Mouse (Mus musculus) olfactory bulb, adult 2 months (tissue): Measurements from ENCODE around the gene Ifngr1.

Experiments used
- CTCF ChIP-seq: fragments of 200-500 bp; IDR thresholded peaks from 2 replicates; pipeline ENCODE4 v1.5.1; 2012; ENCODE audit warnings: low read depth, mild to moderate bottlenecking, low read length, moderate library complexity; ENCODE audit not compliant: insufficient read depth
- POLR2A ChIP-seq: fragments of 200-500 bp; IDR thresholded peaks from 2 replicates; pipeline ENCODE4 v1.6.1; 2012; ENCODE audit warnings: mild to moderate bottlenecking, low read depth, low read length, moderate library complexity; ENCODE audit not compliant: insufficient read depth

GRCm38 (mm10) chr10:19585860-19586259, 5.9 kb upstream of the Ifngr1 start:
- no peak for TF ChIP-seq CTCF
- no peak for TF ChIP-seq POLR2A
